ENCODE assay signal across 12 mouse cellular contexts in the genomic region with DNA sequence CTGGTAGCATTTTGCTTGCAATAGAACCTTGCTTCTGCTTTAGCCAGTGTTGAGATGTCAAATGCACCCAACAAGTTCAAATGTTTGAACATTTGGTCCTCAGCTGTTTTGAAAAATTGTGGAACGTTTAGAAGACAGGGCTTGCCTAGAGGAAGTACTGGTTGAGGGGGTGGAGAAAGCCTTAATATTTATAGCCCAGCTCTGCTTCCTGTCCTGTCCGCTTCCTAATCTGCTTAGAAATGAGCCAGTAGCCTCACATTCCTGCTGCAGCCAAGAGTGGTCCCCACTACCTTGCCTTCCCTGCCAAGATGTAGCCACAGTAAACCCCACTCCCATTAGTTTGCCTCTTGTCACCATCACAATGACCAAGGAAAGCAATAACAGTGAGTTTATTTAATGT. TPM values are rescaled to one million over a fixed set of nuclear protein-coding genes. Genes with fewer than 3 reads are reported as not detected.
DNase-seq lines count a peak whose midpoint lies in the region; ATAC-seq and TF ChIP-seq lines count a peak whose summit lies in the region.
"Had no signal": no experiment of that assay in that cellular context is flagged by ENCODE, and none has a peak within 500 bp of the region (broad histone marks: within the 10 kb centered on the region; RNA-seq: fewer than 3 reads in every experiment).

No protein-coding gene starts in this region.

- H3K9me3 ChIP-seq in kidney, postnatal 0 days (replicated peaks; ENCODE audit: low read length), result no peaks in the 10 kb centered on the region
- H3K9me3 ChIP-seq in forebrain, embryonic 13.5 days (replicated peaks), result peaks cover 4% of the 10 kb centered on the region; the same call in 1 of the 2 replicates
- H3K9me3 ChIP-seq: limb, embryonic 15.5 days had no signal

- TF ChIP-seq POLR2A in spleen, adult 2 months (IDR thresholded peaks at IDR 0.05; ENCODE audit: low read depth, low read length), result no peak

- H3K4me2 ChIP-seq in kidney, postnatal 0 days (ENCODE audit: low read length), result no peak overlapping the region
- H3K4me2 ChIP-seq in forebrain, embryonic 13.5 days, result no peak overlapping the region
- H3K4me2 ChIP-seq: limb, embryonic 15.5 days had no signal

- no peak overlapping the region for H3K9ac ChIP-seq in kidney, postnatal 0 days (ENCODE audit: low read depth, low read length)
- H3K9ac ChIP-seq in forebrain, embryonic 13.5 days, result no peak overlapping the region
- H3K9ac ChIP-seq: limb, embryonic 15.5 days had no signal

- no peak for TF ChIP-seq CTCF in spleen, adult 2 months (IDR thresholded peaks at IDR 0.05; ENCODE audit: extremely low read depth, insufficient read depth, insufficient read length, insufficient replicate concordance)
- no peak for TF ChIP-seq CTCF in kidney, postnatal 0 days (IDR thresholded peaks at IDR 0.05; ENCODE audit: low read depth)

- no peaks in the 10 kb centered on the region for H3K27me3 ChIP-seq in spleen, adult 2 months (ENCODE audit: control insufficient read depth, insufficient read depth, low read length)
- no peaks in the 10 kb centered on the region for H3K27me3 ChIP-seq in kidney, postnatal 0 days (ENCODE audit: insufficient read depth, low read length)
- H3K27me3 ChIP-seq in forebrain, embryonic 13.5 days, result no peaks in the 10 kb centered on the region
- H3K27me3 ChIP-seq: limb, embryonic 15.5 days had no signal

- no peaks in the 10 kb centered on the region for H3K36me3 ChIP-seq in spleen, adult 2 months (ENCODE audit: control insufficient read depth, insufficient read depth, low read length)
- H3K36me3 ChIP-seq in kidney, postnatal 0 days (ENCODE audit: insufficient read depth, low read length), result no peaks in the 10 kb centered on the region
- H3K36me3 ChIP-seq in forebrain, embryonic 13.5 days (ENCODE audit: poor library complexity, severe bottlenecking), result peaks cover 29% of the 10 kb centered on the region

- WGBS in spleen, adult 2 months, result 19% methylated on average over 2 of the region's 2 CpGs
- WGBS in kidney, postnatal 0 days, result 65% methylated on average over 2 of the region's 2 CpGs
- WGBS in forebrain, embryonic 13.5 days, result 91% methylated on average over 2 of the region's 2 CpGs

- DNase-seq in heart, adult 18-20 months, result peak; percentile 34 to 65
- DNase-seq in heart, postnatal 25 days (ENCODE audit: low spot score), result no peak
- no peak for DNase-seq in spleen, adult 2 months (ENCODE audit: low read depth in 1 of 2, low spot score in 2 of 2)
- no peak for DNase-seq in spleen, postnatal 10 days (ENCODE audit: low spot score in 2 of 2)
- peak; percentile 70 for DNase-seq in kidney, postnatal 0 days (ENCODE audit: low spot score)
- no peak for DNase-seq in urinary bladder, postnatal 14 days (ENCODE audit: low spot score)
- no peak for DNase-seq in left cerebral cortex, adult 8-10 months (ENCODE audit: low spot score in 2 of 2)
- DNase-seq: adrenal gland, postnatal 10 days; B cell, adult 2 months; cerebellum, postnatal 25 days had no signal

- H3K27ac ChIP-seq in spleen, adult 2 months (ENCODE audit: insufficient read depth, low read length), result 0 out of 2 replicates have a peak overlapping the region, but pooled peaks have one; percentile 23
- peak overlapping the region; percentile 42; the same call in 1 of the 2 replicates for H3K27ac ChIP-seq in kidney, postnatal 0 days
- H3K27ac ChIP-seq in forebrain, embryonic 13.5 days, result no peak overlapping the region
- H3K27ac ChIP-seq: limb, embryonic 15.5 days had no signal

- peaks cover 4% of the 10 kb centered on the region for H3K4me1 ChIP-seq in spleen, adult 2 months (ENCODE audit: control insufficient read depth, insufficient read depth, insufficient read length)
- H3K4me1 ChIP-seq in kidney, postnatal 0 days (replicated peaks; ENCODE audit: insufficient read depth, low read length), result no peaks in the 10 kb centered on the region
- H3K4me1 ChIP-seq in forebrain, embryonic 13.5 days, result peaks cover 4% of the 10 kb centered on the region; the same call in 1 of the 2 replicates
- H3K4me1 ChIP-seq: limb, embryonic 15.5 days had no signal

- intact Hi-C loops in heart, postnatal 25 days (cut with DNase I), result loop anchor here (2.0 kb wide), 1 partner anchor 22 kb away; no protein-coding TSS in a partner anchor

- no peak overlapping the region for H3K4me3 ChIP-seq in spleen, adult 2 months (ENCODE audit: extremely low read depth, insufficient read depth, insufficient read length)
- no peak overlapping the region for H3K4me3 ChIP-seq in kidney, postnatal 0 days (replicated peaks; ENCODE audit: low read depth, low read length)
- H3K4me3 ChIP-seq in forebrain, embryonic 13.5 days, result no peak overlapping the region
- H3K4me3 ChIP-seq: limb, embryonic 15.5 days had no signal

- no peak for ATAC-seq in kidney, postnatal 0 days (replicated peaks; ENCODE audit: low FRiP score, low read depth)
- ATAC-seq in forebrain, embryonic 13.5 days, result no peak

RNA-seq across cellular contexts. Expression of a gene that starts 6.2 kb away (rescaled TPM):
- 10 to 100 TPM in 1 of 2 experiments, 1 to 10 TPM in 1; 8.8 to 10.0 TPM for total RNA-seq in heart, adult 18-20 months (2021)
- 10 to 100 TPM; 13.0 to 16.0 TPM for total RNA-seq in heart, postnatal 25 days (2021)
- polyA plus RNA-seq in spleen, adult 2 months (2012; rRNA removed), result 7.4 and 8.4 TPM in 2 replicates
- polyA plus RNA-seq in kidney, postnatal 0 days (2015; fragmentation: Nextera tagmentation; extraction: Ambion mirVana), result 36.7 and 40.7 TPM in 2 replicates
- 10 to 100 TPM; 13.8 to 19.2 (median 16.8) TPM for total RNA-seq in left cerebral cortex, adult 8-10 months (2022)
- 68.6 and 70.3 TPM in 2 replicates for polyA plus RNA-seq in forebrain, embryonic 13.5 days (2015; fragmentation: Nextera tagmentation; extraction: Ambion mirVana)

RNA-seq across cellular contexts. Expression of a gene that starts 24.8 kb away (rescaled TPM):
- total RNA-seq in heart, adult 18-20 months (2021), result 10 to 100 TPM; 27.3 to 29.9 TPM
- total RNA-seq in heart, postnatal 25 days (2021), result 10 to 100 TPM; 27.9 to 28.4 TPM
- 9.2 and 10.3 TPM in 2 replicates for polyA plus RNA-seq in spleen, adult 2 months (2012; rRNA removed)
- polyA plus RNA-seq in kidney, postnatal 0 days (2015; fragmentation: Nextera tagmentation; extraction: Ambion mirVana), result 35.7 and 42.1 TPM in 2 replicates
- 10 to 100 TPM; 48.5 to 50.3 (median 49.7) TPM for total RNA-seq in left cerebral cortex, adult 8-10 months (2022)
- polyA plus RNA-seq in forebrain, embryonic 13.5 days (2015; fragmentation: Nextera tagmentation; extraction: Ambion mirVana), result 28.9 and 30.8 TPM in 2 replicates

Comparison
In these comparisons a context has a peak if more than half of its experiments do, and no peak if none do; other contexts are left out.
1. DNase-seq: peak in heart, adult 18-20 months (2 of 2) and kidney, postnatal 0 days (single experiment); none in heart, postnatal 25 days (single experiment), spleen, adult 2 months (0 of 2), spleen, postnatal 10 days (0 of 2), urinary bladder, postnatal 14 days (single experiment) and left cerebral cortex, adult 8-10 months (0 of 2).